Mouse (Mus musculus) kidney, postnatal 14 days (tissue): ENCODE results near the gene Ttll4.

ENCODE experiments used
- DNase-seq: peaks from one replicate; pipeline ENCODE4 v3.0.0; 2022; ENCODE audit warnings: mixed read lengths

Ttll4 gene

GRCm38 (mm10) chr1:74712461-74713098, 51.0 kb downstream of the Ttll4 start:
- no peak for DNase-seq

GRCm38 (mm10) chr1:74713099-74713858, 51.7 kb downstream of the Ttll4 start, which contains the start of gene Cyp27a1:
Cyp27a1 (plus strand) TSS chr1:74713574.
- DNase-seq, result peak; percentile 71

GRCm38 (mm10) chr1:74713859-74714730, 52.5 kb downstream of the Ttll4 start:
- DNase-seq, result no peak

- DNase-seq, result no peak
Measured at GRCm38 (mm10) chr1:74714967-74715366, 53.4 kb downstream of the Ttll4 start.

- no peak for DNase-seq
Measured at GRCm38 (mm10) chr1:74715468-74715867, 53.9 kb downstream of the Ttll4 start.

DNA sequence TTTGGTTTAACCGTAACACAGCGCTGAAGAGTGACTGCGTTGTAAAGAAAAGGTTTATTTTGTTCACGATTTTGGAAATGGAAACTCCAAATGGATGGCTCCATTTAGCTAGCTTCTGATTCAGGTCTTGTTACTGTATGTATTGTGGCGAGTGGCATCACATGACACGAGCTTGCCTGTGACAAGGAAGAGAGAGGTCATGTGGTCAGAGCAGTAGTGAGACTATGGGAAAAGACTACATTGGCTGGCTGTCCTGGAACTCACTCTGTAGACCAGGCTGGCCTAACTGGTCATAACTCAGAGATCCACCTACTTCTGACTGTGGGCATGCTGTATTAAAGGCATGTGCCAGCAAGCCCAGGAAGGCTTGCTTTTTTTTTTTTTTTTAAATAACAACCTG, 54.3 kb downstream of the Ttll4 start:
- no peak for DNase-seq

GRCm38 (mm10) chr1:74718113-74718512, 56.6 kb downstream of the Ttll4 start:
- DNase-seq, result no peak

DNA sequence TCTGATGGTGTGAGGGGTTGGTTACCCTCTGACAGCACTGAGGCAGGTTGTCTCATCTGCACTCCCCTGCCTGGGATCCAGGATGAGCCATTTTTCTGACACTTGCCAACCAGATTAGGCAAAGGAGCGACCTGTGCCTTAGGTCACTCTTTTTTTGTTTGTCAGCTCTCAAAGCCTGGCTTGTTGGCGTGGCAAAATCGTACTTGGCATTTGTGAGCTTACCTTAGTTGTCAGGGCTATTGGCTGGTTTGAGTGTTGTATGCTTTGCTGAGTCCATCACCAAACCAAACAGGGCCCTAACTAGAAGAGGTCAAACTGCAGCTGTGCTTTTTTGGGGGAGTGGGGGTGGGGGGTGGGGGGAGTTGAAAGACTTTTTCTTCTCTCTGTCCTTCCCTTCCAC, 57.7 kb downstream of the Ttll4 start:
- no peak for DNase-seq

GRCm38 (mm10) chr1:74721657-74722056, 60.1 kb downstream of the Ttll4 start:
- no peak for DNase-seq

DNA sequence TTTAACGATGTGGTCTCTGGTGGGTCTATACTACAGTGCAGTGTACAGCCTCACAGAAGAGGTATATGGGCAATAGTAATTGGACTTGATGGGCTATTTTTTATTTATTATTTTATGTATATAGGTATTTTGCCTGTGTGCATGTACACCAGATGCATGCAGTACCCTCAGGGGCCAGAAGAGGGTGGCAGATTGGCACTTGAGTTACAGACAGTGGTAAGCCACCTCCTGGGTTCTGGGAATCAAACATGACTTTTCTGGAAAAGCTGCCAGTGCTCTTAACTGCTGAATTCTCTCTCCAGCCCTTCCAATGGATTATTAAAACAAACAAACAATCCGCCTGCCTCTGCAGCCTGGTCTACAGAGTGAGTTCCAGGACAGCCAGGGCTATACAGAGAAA, 62.2 kb downstream of the Ttll4 start:
- DNase-seq, result no peak

GRCm38 (mm10) chr1:74726114-74726513, 64.6 kb downstream of the Ttll4 start:
- no peak for DNase-seq

DNA sequence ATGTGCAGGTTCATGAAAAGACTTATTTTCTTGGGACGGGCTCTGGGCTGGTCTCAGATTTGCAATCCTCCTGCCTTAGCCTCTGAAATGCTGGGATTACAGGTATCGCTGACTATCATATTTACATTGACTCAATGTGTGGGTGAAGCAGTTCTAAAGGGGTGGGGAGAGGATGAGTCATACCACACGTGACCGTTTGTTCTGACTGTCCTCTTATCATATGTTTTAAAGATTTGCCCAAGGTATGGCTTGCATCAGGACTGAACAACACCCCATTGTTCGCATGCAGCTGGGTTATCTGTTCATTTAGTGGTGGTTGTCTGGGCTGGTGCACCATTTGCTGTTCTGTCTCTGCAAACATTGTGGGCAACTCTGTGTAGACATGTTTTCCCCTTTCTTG, 65.1 kb downstream of the Ttll4 start:
- no peak for DNase-seq

DNA sequence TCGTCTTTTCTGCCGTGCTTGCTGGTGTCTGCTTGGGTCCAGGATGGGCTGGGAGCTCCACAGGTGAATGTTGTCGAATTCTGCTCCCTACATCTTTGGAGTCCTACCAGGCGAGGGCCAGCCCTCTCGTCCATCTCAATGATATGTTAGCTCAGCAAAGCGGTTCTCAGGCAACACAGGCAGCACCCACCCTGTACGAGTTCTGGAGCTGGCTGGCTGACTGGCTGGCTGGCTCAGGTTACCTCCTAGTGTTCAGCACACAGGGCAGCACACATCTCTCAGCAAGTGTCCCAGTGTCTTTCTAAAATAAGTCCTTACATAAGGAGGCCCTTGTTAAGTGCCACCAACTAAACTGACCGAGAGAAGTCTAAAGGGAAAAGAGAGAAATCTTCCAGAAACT, 66.9 kb downstream of the Ttll4 start:
- DNase-seq, result no peak

- no peak for DNase-seq
Measured at GRCm38 (mm10) chr1:74736977-74737376, 75.4 kb downstream of the Ttll4 start.

DNA sequence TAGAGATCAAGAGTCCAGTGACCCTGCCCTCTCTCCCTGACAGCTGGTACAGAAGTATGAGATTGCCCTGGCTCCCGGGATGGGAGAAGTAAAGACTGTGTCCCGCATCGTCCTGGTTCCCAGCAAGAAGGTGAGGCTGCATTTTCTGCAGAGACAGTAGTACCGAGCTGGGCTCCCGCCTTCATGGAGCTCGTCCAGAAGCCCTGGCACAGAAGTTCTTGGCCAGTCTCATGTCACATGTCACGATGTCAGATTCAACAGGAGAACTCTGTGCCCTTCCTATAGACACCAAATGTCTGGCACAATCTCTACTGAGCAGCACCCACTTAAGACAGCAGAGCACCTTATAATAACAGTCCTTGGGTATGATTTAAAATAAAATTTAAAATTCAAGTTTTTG, 76.0 kb downstream of the Ttll4 start:
- DNase-seq, result no peak

- DNase-seq, result no peak
Measured at GRCm38 (mm10) chr1:74740846-74741245, 79.3 kb downstream of the Ttll4 start.

GRCm38 (mm10) chr1:74747335-74747734, 85.8 kb downstream of the Ttll4 start:
- DNase-seq, result no peak

DNA sequence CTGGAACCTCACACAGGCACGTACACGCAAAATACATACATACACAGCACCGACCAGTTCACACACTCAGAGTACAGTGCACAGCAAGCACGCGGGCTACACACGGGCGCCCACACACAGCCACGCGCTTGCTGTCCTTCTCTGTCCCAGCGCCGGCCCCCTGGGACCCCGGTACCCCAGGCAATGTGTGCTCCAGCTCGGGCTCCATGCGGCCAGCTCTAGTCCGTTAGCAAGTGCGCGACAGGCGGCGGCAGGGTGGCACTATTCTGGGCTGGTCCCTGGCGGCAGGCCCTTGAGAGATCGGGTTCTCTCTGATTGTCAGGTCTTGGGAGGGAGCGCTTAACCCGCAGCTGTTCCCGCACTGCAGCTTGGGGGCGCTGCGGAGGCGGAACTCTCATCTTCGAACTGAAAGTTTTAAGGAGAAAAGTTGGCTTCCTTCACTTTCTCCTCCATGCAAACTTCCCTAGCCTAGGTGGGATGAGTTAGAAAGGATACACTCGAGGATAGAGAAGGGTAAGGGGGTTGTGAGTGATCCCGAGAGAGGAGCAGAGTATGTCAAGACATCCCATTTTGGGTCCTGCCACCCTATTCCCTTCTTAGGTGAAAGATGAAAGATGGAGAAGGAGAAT, 87.2 kb downstream of the Ttll4 start, which contains the start of gene Prkag3:
TSS of gene Prkag3 (minus strand) at position 579 of the 629 bp plus-strand sequence.
- DNase-seq, result peak; percentile 47

GRCm38 (mm10) chr1:74749301-74749700, 87.8 kb downstream of the Ttll4 start:
- DNase-seq, result peak; percentile 76

GRCm38 (mm10) chr1:74750683-74751082, 89.1 kb downstream of the Ttll4 start:
- DNase-seq, result peak; percentile 74

- DNase-seq, result no peak
Measured at GRCm38 (mm10) chr1:74752150-74752549, 90.6 kb downstream of the Ttll4 start.

- no peak for DNase-seq
Measured at GRCm38 (mm10) chr1:74752833-74753232, 91.3 kb downstream of the Ttll4 start.
